Mouse (Mus musculus) gastrocnemius, postnatal 25 days (tissue): Measurements from ENCODE around the gene Slc10a3. TPM values are rescaled to one million over a fixed set of nuclear protein-coding genes. Genes with fewer than 3 reads are reported as not detected.

Experiments used
- total RNA-seq, 2 experiments: library from RNA; stranded (reverse); gene quantifications; 1 replicate in 1 of 2; 2 replicates in 1 of 2; pipeline ENCODE4 v1.2.3; 2021

Slc10a3 gene
- total RNA-seq, 2 experiments from 2014 or later: 2.3 to 2.6 TPM

Other genes starting within 250 kb of the Slc10a3 start
- not detected for gene Opn1mw, start 245.9 kb downstream of the Slc10a3 start, total RNA-seq
- 10 to 100 TPM; 21.1 to 23.1 TPM for gene Mecp2, start 238.0 kb downstream of the Slc10a3 start, total RNA-seq
- gene Tex28, start 205.5 kb downstream of the Slc10a3 start, total RNA-seq: not detected
- not detected for gene Tktl1, start 196.1 kb downstream of the Slc10a3 start, total RNA-seq
- gene Flna, start 123.5 kb downstream of the Slc10a3 start, total RNA-seq: 10 to 100 TPM; 47.7 to 64.7 TPM
- gene Emd, start 118.7 kb downstream of the Slc10a3 start, total RNA-seq: 10 to 100 TPM; 20.1 to 20.3 TPM
- 100 to 1,000 TPM; 164 to 171 TPM for gene Rpl10, start 102.5 kb downstream of the Slc10a3 start, total RNA-seq
- gene Taz, start 91.4 kb downstream of the Slc10a3 start, total RNA-seq: 10 to 100 TPM; 40.4 to 43.5 TPM
- gene Dnase1l1, start 91.0 kb downstream of the Slc10a3 start, total RNA-seq: 10 to 100 TPM; 90.3 to 95.9 TPM
- 10 to 100 TPM; 70.9 to 94.0 TPM for gene Atp6ap1, start 76.3 kb downstream of the Slc10a3 start, total RNA-seq
- gene Gdi1, start 68.4 kb downstream of the Slc10a3 start, total RNA-seq: 10 to 100 TPM; 28.2 to 42.7 TPM
- gene Fam50a, start 60.3 kb downstream of the Slc10a3 start, total RNA-seq: 10 to 100 TPM; 20.5 to 22.5 TPM
- under 1 TPM; 0.46 to 0.94 TPM for gene Plxna3, start 44.3 kb downstream of the Slc10a3 start, total RNA-seq
- 10 to 100 TPM; 32.2 to 36.5 TPM for gene Lage3, start 19.7 kb downstream of the Slc10a3 start, total RNA-seq
- gene Ubl4a, start 131 bp downstream of the Slc10a3 start, total RNA-seq: 10 to 100 TPM; 48.1 to 52.1 TPM
- gene Fam3a, start 19.9 kb upstream of the Slc10a3 start, total RNA-seq: 10 to 100 TPM; 10.9 to 11.5 TPM
- 10 to 100 TPM; 19.5 to 23.8 TPM for gene Ikbkg, start 19.9 kb upstream of the Slc10a3 start, total RNA-seq
- 1 to 10 TPM; 3.3 to 7.4 TPM for gene G6pdx, start 55.8 kb upstream of the Slc10a3 start, total RNA-seq
- gene Gm6880, start 108.0 kb upstream of the Slc10a3 start, total RNA-seq: not detected
- not detected for gene Olfr1326-ps1, start 201.5 kb upstream of the Slc10a3 start, total RNA-seq
- gene Olfr1325, start 219.3 kb upstream of the Slc10a3 start, total RNA-seq: not detected